Mouse (Mus musculus) megakaryocyte, embryonic 14.5 days (primary cell): Measurements from ENCODE around the gene Olfr888. TPM values are rescaled to one million over a fixed set of nuclear protein-coding genes. Genes with fewer than 3 reads are reported as not detected.

Experiments
- H3K27me3 ChIP-seq: replicated peaks from 2 replicates; pipeline ENCODE3; 2012; ENCODE audit warnings: inconsistent platforms
- H3K36me3 ChIP-seq: replicated peaks from 2 replicates; pipeline ENCODE3; 2012; ENCODE audit warnings: low read length, inconsistent platforms, mixed read lengths
- H3K4me1 ChIP-seq: 2 replicates; pipeline ENCODE4 v1.6.1; 2012; ENCODE audit warnings: inconsistent platforms
- H3K4me3 ChIP-seq: replicated peaks from 2 replicates; pipeline ENCODE3; 2012; ENCODE audit warnings: moderate library complexity, mild to moderate bottlenecking, inconsistent platforms
- H3K9me3 ChIP-seq: 2 replicates; pipeline ENCODE4 v1.6.1; 2012; ENCODE audit warnings: inconsistent platforms
- FLI1 ChIP-seq: IDR thresholded peaks from 2 replicates; pipeline ENCODE4 v1.6.1; 2012; ENCODE audit warnings: low read length, inconsistent platforms, mixed read lengths
- GATA1 ChIP-seq: IDR thresholded peaks from 3 replicates; pipeline ENCODE4 v1.6.1; 2012; ENCODE audit warnings: mixed read lengths, low read length, inconsistent platforms, borderline replicate concordance
- polyA plus RNA-seq: library from polyadenylated mRNA; stranded (reverse); fragments of >175 nt; gene quantifications from 2 replicates; pipeline ENCODE4 v1.2.3, GENCODE M21; 2012; ENCODE audit warnings: low replicate concordance; ENCODE audit not compliant: insufficient read depth

Gene Olfr888
- not detected in 2 replicates for polyA plus RNA-seq

GRCm38 (mm10) chr9:38107828-38108227 lies at the start of gene Olfr888:
Gene Olfr888 (plus strand): TSS chr9:38108128.
- TF ChIP-seq FLI1 (no peak), GATA1 (no peak)
- no peaks in the 10 kb centered on the region for H3K9me3 ChIP-seq
- H3K36me3 ChIP-seq, result no peaks in the 10 kb centered on the region
- no peak within 1 kb of the TSS for H3K4me3 ChIP-seq
- H3K27me3 ChIP-seq, result no peaks in the 10 kb centered on the region
- no peaks in the 10 kb centered on the region for H3K4me1 ChIP-seq

DNA sequence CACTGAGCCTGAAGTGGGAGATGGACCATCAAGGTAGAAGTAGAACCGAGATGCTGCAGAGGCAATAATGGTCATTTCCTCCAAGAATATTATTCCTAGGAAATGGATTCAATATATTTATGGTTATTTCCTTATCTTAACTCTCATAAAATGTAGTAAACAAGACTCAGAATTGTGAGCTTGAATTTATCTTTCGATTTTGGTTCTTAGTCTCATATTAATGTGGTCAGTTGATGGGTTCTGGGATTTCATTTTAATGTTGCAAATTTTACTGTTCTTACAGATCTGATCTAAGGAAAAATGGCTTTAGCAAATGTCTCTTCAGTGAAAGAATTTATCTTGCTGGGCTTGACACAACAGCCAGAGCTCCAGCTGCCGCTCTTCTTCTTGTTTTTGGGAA lies 46.9 kb upstream of the Olfr888 start, which contains the start of gene Olfr885:
Gene Olfr885 (plus strand): TSS at position 301 of the 400 bp plus-strand sequence.
- TF ChIP-seq GATA1 (no peak), FLI1 (no peak)
- Histone ChIP-seq H3K27me3 (no peaks in the 10 kb centered on the region), H3K36me3 (no peaks in the 10 kb centered on the region), H3K4me3 (no peak within 1 kb of the TSS), H3K4me1 (no peaks in the 10 kb centered on the region), H3K9me3 (no peaks in the 10 kb centered on the region)

GRCm38 (mm10) chr9:38083772-38084171 lies 24.2 kb upstream of the Olfr888 start, which contains the start of gene Olfr887:
Gene Olfr887 (plus strand): TSS chr9:38084072.
- Histone ChIP-seq H3K27me3 (no peaks in the 10 kb centered on the region), H3K4me1 (no peaks in the 10 kb centered on the region)

DNA sequence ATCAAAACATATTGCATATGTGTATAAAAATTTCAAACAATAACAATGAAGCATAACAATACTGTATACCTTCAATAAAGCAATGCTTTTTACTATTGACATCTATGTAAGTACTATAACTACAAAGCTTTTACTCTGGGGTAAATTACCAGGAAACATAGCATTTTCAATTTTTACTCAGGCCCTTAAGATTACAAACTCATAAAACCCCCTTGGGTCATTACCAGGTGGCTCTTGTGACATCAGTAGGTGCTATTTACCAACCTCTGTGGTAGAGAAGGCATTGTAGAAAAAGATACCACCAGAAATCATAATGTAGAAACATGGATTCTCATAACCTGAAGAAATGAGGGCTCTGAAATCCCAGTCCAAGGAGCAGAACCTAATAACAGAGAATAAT lies 7.0 kb downstream of the Olfr888 start, which contains the start of gene Olfr889:
Gene Olfr889 (plus strand): TSS at position 301 of the 400 bp plus-strand sequence.
- Histone ChIP-seq H3K9me3 (no peaks in the 10 kb centered on the region), H3K4me3 (no peak within 1 kb of the TSS), H3K4me1 (no peaks in the 10 kb centered on the region), H3K36me3 (no peaks in the 10 kb centered on the region), H3K27me3 (no peaks in the 10 kb centered on the region)
- TF ChIP-seq GATA1 (no peak), FLI1 (no peak)

More at GRCm38 (mm10) chr9:38083772-38084171, 24.2 kb upstream of the Olfr888 start, which contains the start of gene Olfr887:
- no peak for TF ChIP-seq FLI1
- TF ChIP-seq GATA1, result no peak
- no peaks in the 10 kb centered on the region for H3K36me3 ChIP-seq
- no peaks in the 10 kb centered on the region; the same call in 1 of the 2 replicates for H3K9me3 ChIP-seq
- H3K4me3 ChIP-seq, result no peak within 1 kb of the TSS

DNA sequence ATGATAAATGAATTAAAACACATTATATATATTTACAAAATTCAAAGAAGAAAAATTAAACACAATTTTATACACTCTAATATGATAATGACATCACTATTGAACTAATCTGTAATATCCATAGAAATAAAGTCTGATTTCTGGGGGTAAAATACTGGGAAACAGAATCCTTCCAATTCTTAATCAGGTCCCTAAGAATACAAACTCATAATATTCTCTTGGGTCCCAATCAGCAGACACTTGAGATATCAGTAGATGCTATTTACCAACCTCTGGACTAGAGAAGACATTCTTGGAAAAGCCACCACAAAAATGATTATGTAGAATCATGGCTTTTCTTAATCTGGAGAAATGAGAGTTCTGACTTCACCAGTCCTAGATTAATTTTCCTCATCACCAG lies 34.3 kb downstream of the Olfr888 start, which contains the start of gene Olfr890:
Gene Olfr890 (plus strand): TSS at position 301 of the 400 bp plus-strand sequence.
- no peaks in the 10 kb centered on the region for H3K36me3 ChIP-seq
- no peak for TF ChIP-seq GATA1
- no peaks in the 10 kb centered on the region for H3K27me3 ChIP-seq
- no peaks in the 10 kb centered on the region for H3K4me1 ChIP-seq
- H3K4me3 ChIP-seq, result no peak within 1 kb of the TSS
- no peaks in the 10 kb centered on the region for H3K9me3 ChIP-seq

Other genes starting within 250 kb of the Olfr888 start
- not detected in 2 replicates for gene Olfr145, start 211.4 kb upstream of the Olfr888 start, polyA plus RNA-seq
- not detected in 2 replicates for gene Olfr878, start 190.3 kb upstream of the Olfr888 start, polyA plus RNA-seq
- not detected in 2 replicates for gene Olfr881, start 116.3 kb upstream of the Olfr888 start, polyA plus RNA-seq
- not detected in 2 replicates for gene Olfr883, start 82.3 kb upstream of the Olfr888 start, polyA plus RNA-seq
- 0.03 TPM in 1 of 2 replicates, not detected in the other for gene Olfr884, start 61.6 kb upstream of the Olfr888 start, polyA plus RNA-seq
- not detected in 2 replicates for gene Olfr885, start 46.8 kb upstream of the Olfr888 start, polyA plus RNA-seq
- gene Olfr887, start 24.1 kb upstream of the Olfr888 start, polyA plus RNA-seq, result 0.34 TPM in 1 of 2 replicates, not detected in the other
- gene Olfr889, start 7.1 kb downstream of the Olfr888 start, polyA plus RNA-seq, result not detected in 2 replicates
- gene Olfr890, start 34.4 kb downstream of the Olfr888 start, polyA plus RNA-seq, result not detected in 2 replicates
- gene Olfr891, start 72.7 kb downstream of the Olfr888 start, polyA plus RNA-seq, result not detected in 2 replicates
- not detected in 2 replicates for gene Olfr893, start 100.2 kb downstream of the Olfr888 start, polyA plus RNA-seq
- not detected in 2 replicates for gene Olfr894, start 109.9 kb downstream of the Olfr888 start, polyA plus RNA-seq
- not detected in 2 replicates for gene Olfr143, start 144.6 kb downstream of the Olfr888 start, polyA plus RNA-seq
- gene Olfr895, start 159.7 kb downstream of the Olfr888 start, polyA plus RNA-seq, result not detected in 2 replicates
- not detected in 2 replicates for gene Olfr896-ps1, start 183.0 kb downstream of the Olfr888 start, polyA plus RNA-seq
- gene Olfr25, start 220.9 kb downstream of the Olfr888 start, polyA plus RNA-seq, result not detected in 2 replicates
- gene Olfr898, start 240.3 kb downstream of the Olfr888 start, polyA plus RNA-seq, result not detected in 2 replicates